Mouse (Mus musculus): ENCODE results near the gene Fbxo41.

- TF ChIP-seq GATA1 (IDR thresholded peaks at IDR 0.05; ENCODE audit: borderline replicate concordance, low read length) (no peak), FLI1 (IDR thresholded peaks at IDR 0.05; ENCODE audit: low read length) (no peak)
Measured at GRCm38 (mm10) chr6:85472542-85472941, 30.3 kb downstream of the Fbxo41 start.

Measured in megakaryocyte, embryonic 14.5 days (primary cell).